In genomic region chr2:25115442-25115841, GRCm38 (mm10) we compare ENCODE assay signal across 19 mouse cellular contexts. TPM values are rescaled to one million over a fixed set of nuclear protein-coding genes. Genes with fewer than 3 reads are reported as not detected.
DNase-seq lines count a peak whose midpoint lies in the region; ATAC-seq and TF ChIP-seq lines count a peak whose summit lies in the region.
"Had no signal": no experiment of that assay in that cellular context is flagged by ENCODE, and none has a peak within 500 bp of the region (broad histone marks: within the 10 kb centered on the region; RNA-seq: fewer than 3 reads in every experiment).

No protein-coding gene starts in this region.

- TF ChIP-seq POLR2A in MEL (IDR thresholded peaks at IDR 0.05; ENCODE audit: control insufficient read depth in 1 of 2, insufficient read depth in 1 of 2, low read depth in 1 of 2, low read length in 2 of 2, poor library complexity in 1 of 2), result no peak

- no peak overlapping the region for H3K9ac ChIP-seq in MEL (ENCODE audit: control insufficient read depth, low read depth, low read length, poor library complexity, severe bottlenecking)
- peak overlapping the region; percentile 38; the same call in 1 of the 2 replicates for H3K9ac ChIP-seq in liver, embryonic 11.5 days (ENCODE audit: low read depth, low read length)
- H3K9ac ChIP-seq in intestine, embryonic 16.5 days (ENCODE audit: low read depth, low read length), result no peak overlapping the region
- H3K9ac ChIP-seq: limb, embryonic 12.5 days had no signal

- WGBS in liver, embryonic 11.5 days, result 30% methylated on average over 2 of the region's 2 CpGs
- 63% methylated on average over 2 of the region's 2 CpGs for WGBS in intestine, embryonic 16.5 days

- peaks cover 20 to 30% of the 10 kb centered on the region in 2 experiments for H3K4me1 ChIP-seq in MEL (ENCODE audit: control insufficient read depth in 1 of 2, insufficient read depth in 2 of 2, low read length in 2 of 2)
- H3K4me1 ChIP-seq in liver, embryonic 11.5 days (replicated peaks; ENCODE audit: control insufficient read depth, insufficient read depth, low read length), result peaks cover 30% of the 10 kb centered on the region
- peaks cover 5% of the 10 kb centered on the region; the same call in 1 of the 2 replicates for H3K4me1 ChIP-seq in intestine, embryonic 16.5 days (ENCODE audit: control insufficient read depth, insufficient read depth, low read length)
- H3K4me1 ChIP-seq: limb, embryonic 12.5 days had no signal

- H3K27me3 ChIP-seq in MEL (ENCODE audit: control insufficient read depth in 1 of 2, insufficient read depth in 2 of 2, low read length in 2 of 2), result no peaks in the 10 kb centered on the region
- H3K27me3 ChIP-seq in liver, embryonic 11.5 days (replicated peaks; ENCODE audit: control insufficient read depth, insufficient read depth, low read length), result no peaks in the 10 kb centered on the region
- no peaks in the 10 kb centered on the region for H3K27me3 ChIP-seq in intestine, embryonic 16.5 days (replicated peaks; ENCODE audit: control insufficient read depth, insufficient read depth, low read length)
- H3K27me3 ChIP-seq: limb, embryonic 12.5 days had no signal

- no peak for TF ChIP-seq RAD21 in MEL (IDR thresholded peaks at IDR 0.05; ENCODE audit: low read depth, low read length)

- TF ChIP-seq CTCF in MEL (IDR thresholded peaks at IDR 0.05 in 2 of 3, conservative IDR thresholded peaks at IDR 0.05 in 1 of 3; ENCODE audit: control insufficient read depth in 1 of 3, insufficient read depth in 1 of 3, low read depth in 2 of 3, low read length in 3 of 3, poor library complexity in 1 of 3, severe bottlenecking in 1 of 3), result no peak

- H3K79me2 ChIP-seq in MEL (ENCODE audit: control insufficient read depth, insufficient read depth, low read length, poor library complexity), result no peaks in the 10 kb centered on the region; the same call in 1 of the 2 replicates

- H3K9me3 ChIP-seq in MEL (replicated peaks; ENCODE audit: insufficient read depth, low read length), result no peaks in the 10 kb centered on the region
- no peaks in the 10 kb centered on the region for H3K9me3 ChIP-seq in liver, embryonic 11.5 days (ENCODE audit: control insufficient read depth, low read length)
- no peaks in the 10 kb centered on the region for H3K9me3 ChIP-seq in intestine, embryonic 16.5 days (ENCODE audit: control insufficient read depth, low read length)
- H3K9me3 ChIP-seq: limb, embryonic 12.5 days had no signal

- peaks cover 0 to 22% of the 10 kb centered on the region in 2 experiments; a peak in 2 of 4 replicates for H3K36me3 ChIP-seq in MEL (ENCODE audit: control insufficient read depth in 1 of 2, insufficient read depth in 2 of 2, low read length in 2 of 2)
- H3K36me3 ChIP-seq in liver, embryonic 11.5 days (ENCODE audit: control insufficient read depth, insufficient read depth, low read length), result no peaks in the 10 kb centered on the region
- no peaks in the 10 kb centered on the region for H3K36me3 ChIP-seq in intestine, embryonic 16.5 days (ENCODE audit: control insufficient read depth, insufficient read depth, low read length)
- H3K36me3 ChIP-seq: limb, embryonic 12.5 days had no signal

- peak; percentile 20 for DNase-seq in embryo, embryonic 11 days
- no peak for DNase-seq in embryo, embryonic 9.5 days (ENCODE audit: extremely low spot score)
- DNase-seq in MEL (ENCODE audit: low read depth, low spot score), result peak; percentile 80
- peak; percentile 64 for DNase-seq in liver, embryonic 11.5 days (ENCODE audit: low spot score)
- no peak for DNase-seq in gastrocnemius, adult 18-20 months (ENCODE audit: low spot score)
- DNase-seq: B cell, adult 2 months; cerebellum, postnatal 10 days; heart, adult 2 months; heart, postnatal 36 days; kidney, postnatal 36 days; lung, postnatal 14 days had no signal

- ATAC-seq in liver, embryonic 11.5 days (replicated peaks; ENCODE audit: low FRiP score), result peak; percentile 92
- 0 out of 2 replicates have a peak, but pooled peaks have one; percentile 35 for ATAC-seq in monocyte, adult 5-6 weeks (replicated peaks; ENCODE audit: insufficient number of reproducible peaks, low FRiP score, low TSS enrichment, poor library complexity, severe bottlenecking)
- ATAC-seq in erythroblast, adult 5-6 weeks (replicated peaks; ENCODE audit: low FRiP score, poor library complexity, severe bottlenecking), result no peak; the same call in 1 of the 2 replicates
- no peak for ATAC-seq in intestine, embryonic 16.5 days
- ATAC-seq: inflammation-experienced regulatory T-cells, adult 6 months had no signal

- H3K4me2 ChIP-seq in liver, embryonic 11.5 days, result peak overlapping the region; percentile 57
- H3K4me2 ChIP-seq in intestine, embryonic 16.5 days (ENCODE audit: low read depth, low read length), result no peak overlapping the region
- H3K4me2 ChIP-seq: limb, embryonic 12.5 days had no signal

- H3K4me3 ChIP-seq in MEL (ENCODE audit: control insufficient read depth in 1 of 2, insufficient read depth in 1 of 2, low read depth in 2 of 2, low read length in 2 of 2), result no peak overlapping the region
- no peak overlapping the region for H3K4me3 ChIP-seq in liver, embryonic 11.5 days (ENCODE audit: low read depth, low read length)
- no peak overlapping the region for H3K4me3 ChIP-seq in intestine, embryonic 16.5 days (ENCODE audit: low read length)
- H3K4me3 ChIP-seq: erythroblast, embryonic 14.5 days; heart, adult 2 months; limb, embryonic 12.5 days had no signal

- peak; percentile 69 to 88 for TF ChIP-seq EP300 in MEL (IDR thresholded peaks at IDR 0.05; ENCODE audit: low read depth in 1 of 2, low read length in 2 of 2)

- H3K27ac ChIP-seq in MEL (ENCODE audit: control insufficient read depth, low read depth, low read length), result peak overlapping the region; percentile 42
- peak overlapping the region; percentile 86 for H3K27ac ChIP-seq in liver, embryonic 11.5 days (ENCODE audit: low read depth, low read length)
- no peak overlapping the region for H3K27ac ChIP-seq in intestine, embryonic 16.5 days (ENCODE audit: low read length)
- H3K27ac ChIP-seq: heart, adult 2 months; limb, embryonic 12.5 days had no signal

TF ChIP-seq in MEL, 35 proteins besides CTCF, POLR2A, EP300 and RAD21 (continues in another document):
- TF ChIP-seq BHLHE40 (IDR thresholded peaks at IDR 0.05; ENCODE audit: borderline replicate concordance, low read depth, low read length) (peak; percentile 29; the same call in 1 of the 2 replicates), MAX (IDR thresholded peaks at IDR 0.05; ENCODE audit: low read length) (no peak; the same call in 1 of the 2 replicates), TAL1 (IDR thresholded peaks at IDR 0.05; ENCODE audit: low read length) (peak; percentile 88), ZMIZ1 (IDR thresholded peaks at IDR 0.05; ENCODE audit: low read depth, low read length) (no peak), POLR2AphosphoS5 (IDR thresholded peaks at IDR 0.05; ENCODE audit: borderline replicate concordance, low read depth, low read length) (no peak), JUND (IDR thresholded peaks at IDR 0.05; ENCODE audit: low read depth, low read length) (no peak), MXI1 (IDR thresholded peaks at IDR 0.05; ENCODE audit: low read depth, low read length) (no peak), MAFK (IDR thresholded peaks at IDR 0.05; ENCODE audit: borderline replicate concordance, low read depth, low read length) (no peak), USF1 (IDR thresholded peaks at IDR 0.05; ENCODE audit: low read depth, low read length) (no peak), HCFC1 (IDR thresholded peaks at IDR 0.05; ENCODE audit: low read depth, low read length) (no peak), UBTF (IDR thresholded peaks at IDR 0.05; ENCODE audit: borderline replicate concordance, insufficient read depth, low read depth, low read length) (no peak), MEF2A (IDR thresholded peaks at IDR 0.05; ENCODE audit: extremely low read depth, insufficient replicate concordance, low read depth, low read length, poor library complexity, severe bottlenecking) (no peak), KAT2A (conservative IDR thresholded peaks at IDR 0.05; ENCODE audit: low read depth, low read length) (no peak; the same call in 1 of the 2 replicates), CHD1 (IDR thresholded peaks at IDR 0.05; ENCODE audit: low read depth, low read length) (no peak), USF2 (IDR thresholded peaks at IDR 0.05; ENCODE audit: borderline replicate concordance in 1 of 2, insufficient read depth in 1 of 2, low read depth in 1 of 2, low read length in 2 of 2) (no peak), RCOR1 (IDR thresholded peaks at IDR 0.05; ENCODE audit: low read depth, low read length) (peak; percentile 68), ZNF384 (IDR thresholded peaks at IDR 0.05; ENCODE audit: low read depth, low read length) (no peak), TBP (IDR thresholded peaks at IDR 0.05; ENCODE audit: low read depth, low read length) (no peak), NRF1 (IDR thresholded peaks at IDR 0.05; ENCODE audit: insufficient read depth, low read depth, low read length, poor library complexity, severe bottlenecking) (no peak), GABPA (IDR thresholded peaks at IDR 0.05; ENCODE audit: low read depth, low read length) (no peak), NELFE (IDR thresholded peaks at IDR 0.05; ENCODE audit: low read depth, low read length) (0 out of 2 replicates have a peak, but pooled peaks have one; percentile 17)

RNA-seq across cellular contexts. Expression of gene Noxa1, which starts 20.5 kb away (rescaled TPM):
- 0.08 TPM in 1 of 2 replicates, not detected in the other for total RNA-seq in MEL (2012; rRNA removed)
- under 1 TPM in 1 of 2 experiments, not detected in 1; 0.10 TPM for polyA plus RNA-seq in MEL (2012; ENCODE audit: insufficient read depth in 1 of 2, insufficient read length in 2 of 2, low read depth in 1 of 2, low replicate concordance in 2 of 2, missing spikeins in 1 of 2)
- 0.69 and 1.0 TPM in 2 replicates for polyA plus RNA-seq in liver, embryonic 11.5 days (2014; fragmentation: Nextera tagmentation; extraction: Ambion mirVana)
- total RNA-seq in monocyte, adult 5-6 weeks (2017), result 0.78 TPM in 1 of 3 replicates, not detected in the others
- total RNA-seq in erythroblast, adult 5-6 weeks (2015; ENCODE audit: low replicate concordance), result not detected in 2 replicates
- total RNA-seq in erythroblast, adult 5-6 weeks (2017; ENCODE audit: low replicate concordance), result not detected in 2 replicates
- 6.5 and 7.9 TPM in 2 replicates for polyA plus RNA-seq in intestine, embryonic 16.5 days (2015; fragmentation: Nextera tagmentation; extraction: Ambion mirVana)
- not detected for total RNA-seq in gastrocnemius, adult 18-20 months (2021)
- total RNA-seq: heart, adult 2 months; heart, postnatal 36 days; layer of hippocampus, postnatal 25 days; neutrophil, adult 5-6 weeks had no signal
- polyA plus RNA-seq: heart, adult 2 months; limb, embryonic 12.5 days had no signal

RNA-seq across cellular contexts. Expression of gene Entpd8, which starts 35.3 kb away (rescaled TPM):
- not detected in 2 replicates for total RNA-seq in MEL (2012; rRNA removed)
- not detected for polyA plus RNA-seq in MEL (2012; ENCODE audit: insufficient read depth in 1 of 2, insufficient read length in 2 of 2, low read depth in 1 of 2, low replicate concordance in 2 of 2, missing spikeins in 1 of 2)
- 0.90 and 1.7 TPM in 2 replicates for polyA plus RNA-seq in liver, embryonic 11.5 days (2014; fragmentation: Nextera tagmentation; extraction: Ambion mirVana)
- total RNA-seq in monocyte, adult 5-6 weeks (2017), result not detected in 3 replicates
- total RNA-seq in erythroblast, adult 5-6 weeks (2015; ENCODE audit: low replicate concordance), result not detected in 2 replicates
- total RNA-seq in erythroblast, adult 5-6 weeks (2017; ENCODE audit: low replicate concordance), result not detected in 2 replicates
- 14.3 and 16.7 TPM in 2 replicates for polyA plus RNA-seq in intestine, embryonic 16.5 days (2015; fragmentation: Nextera tagmentation; extraction: Ambion mirVana)
- total RNA-seq in gastrocnemius, adult 18-20 months (2021), result not detected
- total RNA-seq: heart, adult 2 months; heart, postnatal 36 days; layer of hippocampus, postnatal 25 days; neutrophil, adult 5-6 weeks had no signal
- polyA plus RNA-seq: heart, adult 2 months; limb, embryonic 12.5 days had no signal

Comparison
In these comparisons a context has a peak if more than half of its experiments do, and no peak if none do; other contexts are left out.
1. DNase-seq: peak in embryo, embryonic 11 days (single experiment), MEL (single experiment) and liver, embryonic 11.5 days (single experiment); none in embryo, embryonic 9.5 days (single experiment) and gastrocnemius, adult 18-20 months (single experiment).
2. ATAC-seq: peak in liver, embryonic 11.5 days (single experiment) and monocyte, adult 5-6 weeks (single experiment); none in erythroblast, adult 5-6 weeks (single experiment) and intestine, embryonic 16.5 days (single experiment).